In the genomic region with DNA sequence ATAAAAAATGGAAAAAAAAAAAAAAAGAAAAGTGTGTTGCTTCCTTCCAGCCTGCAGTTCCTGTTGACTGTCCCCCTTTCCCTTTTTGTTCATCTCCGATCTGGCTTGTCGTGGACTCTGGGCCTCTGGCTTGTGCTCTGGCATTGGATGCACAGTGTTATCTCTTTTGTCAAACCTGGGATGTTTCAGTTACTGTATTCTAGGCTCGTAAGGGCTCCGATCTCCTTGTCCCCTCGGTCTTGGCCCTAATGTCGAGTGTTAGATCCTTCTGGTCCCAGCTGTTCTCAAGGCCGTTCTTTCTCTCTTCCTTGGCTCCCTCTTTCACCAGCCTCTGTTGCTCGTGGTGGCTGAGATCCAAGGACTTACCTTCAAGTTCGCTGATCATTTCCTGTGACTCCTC, we compare ENCODE assay signal across 23 mouse cellular contexts. TPM values are rescaled to one million over a fixed set of nuclear protein-coding genes. Genes with fewer than 3 reads are reported as not detected.
DNase-seq lines count a peak whose midpoint lies in the region; ATAC-seq and TF ChIP-seq lines count a peak whose summit lies in the region.
"Had no signal": no experiment of that assay in that cellular context is flagged by ENCODE, and none has a peak within 500 bp of the region (broad histone marks: within the 10 kb centered on the region; RNA-seq: fewer than 3 reads in every experiment).

No protein-coding gene starts in this region.

- H3K4me2 ChIP-seq in CH12.LX (ENCODE audit: insufficient read depth, low read depth, poor library complexity, severe bottlenecking): peak overlapping the region; percentile 48; the same call in 1 of the 2 replicates

- in situ Hi-C loops in CH12.LX (cut with MboI; ENCODE audit: low pct_ligation_motif_present, low pct_unique_long_range_greater_than_20kb, low sequenced_read_pairs): no loop called here

- H3K4me1 ChIP-seq in CH12.LX (ENCODE audit: control insufficient read depth in 1 of 2, insufficient read depth in 2 of 2) (peaks cover 9 to 23% of the 10 kb centered on the region in 2 experiments), MEL (ENCODE audit: control insufficient read depth in 1 of 2, insufficient read depth in 2 of 2, low read length in 2 of 2) (peaks cover 9 to 13% of the 10 kb centered on the region in 2 experiments)

- DNase-seq in CH12.LX (ENCODE audit: extremely low read depth): no peak
- DNase-seq in MEL (ENCODE audit: low read depth, low spot score): peak; percentile 78
- DNase-seq in MEL-GATA-1-ER (ENCODE audit: extremely low read depth, low read depth): peak; percentile 53
- DNase-seq in testis, postnatal 10 days (ENCODE audit: low spot score): no peak
- no peak for DNase-seq in urinary bladder, adult 18-20 months (ENCODE audit: low spot score in 2 of 2)
- no peak for DNase-seq in frontal cortex, postnatal 14 days (ENCODE audit: low spot score in 2 of 2)
- DNase-seq in heart, adult 9 months (ENCODE audit: low spot score in 2 of 2): no peak
- DNase-seq: adrenal gland, adult 2 months; adrenal gland, adult 8-10 months; adrenal gland, postnatal 10 days; adrenal gland, postnatal 14 days; adrenal gland, postnatal 25 days; adrenal gland, postnatal 36 days; cerebellum, adult 11 months; cerebellum, adult 11-12 months; cerebellum, adult 18-20 months; cerebellum, adult 2 months; cerebellum, adult 8-10 months had no signal

- H3K27me3 ChIP-seq in CH12.LX (replicated peaks) (no peaks in the 10 kb centered on the region), MEL (ENCODE audit: control insufficient read depth in 1 of 2, insufficient read depth in 2 of 2, low read length in 2 of 2) (no peaks in the 10 kb centered on the region)
- H3K27me3 ChIP-seq: Patski had no signal

- TF ChIP-seq POLR2A in CH12.LX (IDR thresholded peaks at IDR 0.05; ENCODE audit: low read depth, low read length): no peak
- no peak for TF ChIP-seq POLR2A in MEL (IDR thresholded peaks at IDR 0.05; ENCODE audit: control insufficient read depth in 1 of 2, insufficient read depth in 1 of 2, low read depth in 1 of 2, low read length in 2 of 2, poor library complexity in 1 of 2)

- H3K27ac ChIP-seq in CH12.LX (ENCODE audit: insufficient read depth, low read depth) (no peak overlapping the region), MEL (ENCODE audit: control insufficient read depth, low read depth, low read length) (peak overlapping the region; percentile 81)

- TF ChIP-seq EP300 in CH12.LX (IDR thresholded peaks at IDR 0.05; ENCODE audit: low read length) (0 out of 2 replicates have a peak, but pooled peaks have one; percentile 22), MEL (IDR thresholded peaks at IDR 0.05; ENCODE audit: low read depth in 1 of 2, low read length in 2 of 2) (no peak)

- dilution Hi-C loops in CH12.LX (cut with MboI; ENCODE audit: extremely low pct_ligation_motif_present, extremely low pct_unique_long_range_greater_than_20kb, low sequenced_read_pairs): no loop called here

- TF ChIP-seq CTCF in CH12.LX (conservative IDR thresholded peaks at IDR 0.05 in 1 of 2, IDR thresholded peaks at IDR 0.05 in 1 of 2; ENCODE audit: low read depth in 2 of 2, low read length in 2 of 2) (no peak), MEL (IDR thresholded peaks at IDR 0.05 in 2 of 3, conservative IDR thresholded peaks at IDR 0.05 in 1 of 3; ENCODE audit: control insufficient read depth in 1 of 3, insufficient read depth in 1 of 3, low read depth in 2 of 3, low read length in 3 of 3, poor library complexity in 1 of 3, severe bottlenecking in 1 of 3) (no peak)

- no peaks in the 10 kb centered on the region for H3K79me2 ChIP-seq in CH12.LX (replicated peaks; ENCODE audit: control insufficient read depth, extremely low read depth, insufficient read depth, poor library complexity, severe bottlenecking)
- H3K79me2 ChIP-seq in MEL (ENCODE audit: control insufficient read depth, insufficient read depth, low read length, poor library complexity): no peaks in the 10 kb centered on the region; the same call in 1 of the 2 replicates

- H3K9me3 ChIP-seq in CH12.LX (replicated peaks; ENCODE audit: low read length): peaks cover 7% of the 10 kb centered on the region
- no peaks in the 10 kb centered on the region for H3K9me3 ChIP-seq in MEL (replicated peaks; ENCODE audit: insufficient read depth, low read length)
- H3K9me3 ChIP-seq: G1E had no signal

- ATAC-seq in common myeloid progenitor, adult 5-6 weeks (replicated peaks; ENCODE audit: low read depth, poor library complexity, severe bottlenecking): 0 out of 2 replicates have a peak, but pooled peaks have one; percentile 25
- ATAC-seq: activated CD4-positive, CD25-positive, alpha-beta regulatory T cell, adult 4 months; CD4-positive, CD25-positive, alpha-beta regulatory T cell, adult 4 months; Patski had no signal

- no peak for TF ChIP-seq RAD21 in CH12.LX (IDR thresholded peaks at IDR 0.05; ENCODE audit: low read depth, low read length)
- no peak for TF ChIP-seq RAD21 in MEL (IDR thresholded peaks at IDR 0.05; ENCODE audit: low read depth, low read length)

- H3K36me3 ChIP-seq in CH12.LX (replicated peaks in 1 of 2; ENCODE audit: control insufficient read depth in 1 of 2, insufficient read depth in 1 of 2, low read length in 1 of 2): no peaks in the 10 kb centered on the region
- peaks cover 0 to 13% of the 10 kb centered on the region in 2 experiments; a peak in 2 of 4 replicates for H3K36me3 ChIP-seq in MEL (ENCODE audit: control insufficient read depth in 1 of 2, insufficient read depth in 2 of 2, low read length in 2 of 2)
- H3K36me3 ChIP-seq: G1E had no signal

- H3K9ac ChIP-seq in CH12.LX (ENCODE audit: insufficient read depth, low read depth): no peak overlapping the region
- peak overlapping the region; percentile 83 for H3K9ac ChIP-seq in MEL (ENCODE audit: control insufficient read depth, low read depth, low read length, poor library complexity, severe bottlenecking)

- H3K4me3 ChIP-seq in CH12.LX (replicated peaks in 1 of 3; ENCODE audit: low read depth in 2 of 3, low read length in 2 of 3, poor library complexity in 1 of 3): no peak overlapping the region
- peak overlapping the region; percentile 57 to 83 for H3K4me3 ChIP-seq in MEL (ENCODE audit: control insufficient read depth in 1 of 2, insufficient read depth in 1 of 2, low read depth in 2 of 2, low read length in 2 of 2)

TF ChIP-seq in CH12.LX, 34 proteins besides CTCF, POLR2A, EP300 and RAD21 (continues in another document):
- TF ChIP-seq POLR2AphosphoS2 (IDR thresholded peaks at IDR 0.05; ENCODE audit: low read depth, low read length): no peak
- TF ChIP-seq MXI1 (IDR thresholded peaks at IDR 0.05; ENCODE audit: low read depth, low read length): no peak
- no peak for TF ChIP-seq CHD2 (IDR thresholded peaks at IDR 0.05; ENCODE audit: low read length)
- no peak for TF ChIP-seq ETS1 (conservative IDR thresholded peaks at IDR 0.05; ENCODE audit: low read depth, low read length)
- TF ChIP-seq ELF1 (IDR thresholded peaks at IDR 0.05; ENCODE audit: low read depth, low read length): no peak
- TF ChIP-seq MAZ (IDR thresholded peaks at IDR 0.05; ENCODE audit: low read depth, low read length): no peak
- no peak for TF ChIP-seq ZKSCAN1 (IDR thresholded peaks at IDR 0.05; ENCODE audit: borderline replicate concordance, low read depth, low read length)
- TF ChIP-seq ZNF384 (IDR thresholded peaks at IDR 0.05; ENCODE audit: low read depth, low read length): no peak
- TF ChIP-seq E2F4 (IDR thresholded peaks at IDR 0.05; ENCODE audit: insufficient replicate concordance, low read depth, low read length): no peak
- no peak for TF ChIP-seq JUND (conservative IDR thresholded peaks at IDR 0.05; ENCODE audit: low read depth, low read length)
- no peak for TF ChIP-seq ZC3H11A (IDR thresholded peaks at IDR 0.05; ENCODE audit: low read depth, low read length)
- no peak for TF ChIP-seq SMC3 (IDR thresholded peaks at IDR 0.05; ENCODE audit: low read depth, low read length)
- TF ChIP-seq GABPA (IDR thresholded peaks at IDR 0.05; ENCODE audit: insufficient replicate concordance, low read depth, low read length): no peak

TF ChIP-seq in MEL, 35 proteins besides CTCF, POLR2A, EP300 and RAD21 (continues in another document):
- TF ChIP-seq GABPA (IDR thresholded peaks at IDR 0.05; ENCODE audit: low read depth, low read length) (no peak), MXI1 (IDR thresholded peaks at IDR 0.05; ENCODE audit: low read depth, low read length) (0 out of 2 replicates have a peak, but pooled peaks have one; percentile 34), TCF12 (IDR thresholded peaks at IDR 0.05; ENCODE audit: low read depth, low read length) (no peak), MYB (IDR thresholded peaks at IDR 0.05; ENCODE audit: low read depth, low read length) (no peak), ETS1 (IDR thresholded peaks at IDR 0.05; ENCODE audit: low read depth, low read length) (no peak), GATA1 (IDR thresholded peaks at IDR 0.05; ENCODE audit: low read depth, low read length) (peak; percentile 40; the same call in 1 of the 2 replicates), RCOR1 (IDR thresholded peaks at IDR 0.05; ENCODE audit: low read depth, low read length) (no peak), ZNF384 (IDR thresholded peaks at IDR 0.05; ENCODE audit: low read depth, low read length) (peak; percentile 19; the same call in 1 of the 2 replicates), CHD2 (IDR thresholded peaks at IDR 0.05; ENCODE audit: low read length) (no peak), MYC (IDR thresholded peaks at IDR 0.05; ENCODE audit: low read depth, low read length) (no peak; the same call in 1 of the 2 replicates), MEF2A (IDR thresholded peaks at IDR 0.05; ENCODE audit: extremely low read depth, insufficient replicate concordance, low read depth, low read length, poor library complexity, severe bottlenecking) (no peak), NRF1 (IDR thresholded peaks at IDR 0.05; ENCODE audit: insufficient read depth, low read depth, low read length, poor library complexity, severe bottlenecking) (no peak), CHD1 (IDR thresholded peaks at IDR 0.05; ENCODE audit: low read depth, low read length) (no peak), SMC3 (IDR thresholded peaks at IDR 0.05; ENCODE audit: low read depth, low read length) (no peak)

RNA-seq across cellular contexts. Expression of a gene that starts 26.3 kb away (rescaled TPM):
- total RNA-seq in CH12.LX (2012; rRNA removed) (15.5 and 16.7 TPM in 2 replicates), CH12.LX (2014; rRNA removed) (7.3 and 7.6 TPM in 2 replicates), MEL (2012; rRNA removed) (2.3 and 2.5 TPM in 2 replicates)
- polyA plus RNA-seq in CH12.LX (2012; ENCODE audit: insufficient read length, low read depth) (18.4 and 18.6 TPM in 2 replicates), MEL (2012; ENCODE audit: insufficient read depth in 1 of 2, insufficient read length in 2 of 2, low read depth in 1 of 2, low replicate concordance in 2 of 2, missing spikeins in 1 of 2) (1 to 10 TPM in 1 of 2 experiments, not detected in 1; 5.8 TPM)
- total RNA-seq in common myeloid progenitor, adult 5-6 weeks (2017): 33.6 and 33.9 TPM in 2 replicates

RNA-seq across cellular contexts. Expression of a gene that starts 52.8 kb away (rescaled TPM):
- 24.1 and 25.6 TPM in 2 replicates for total RNA-seq in CH12.LX (2012; rRNA removed)
- total RNA-seq in CH12.LX (2014; rRNA removed): 37.3 and 38.4 TPM in 2 replicates
- polyA plus RNA-seq in CH12.LX (2012; ENCODE audit: insufficient read length, low read depth): 23.7 and 25.3 TPM in 2 replicates
- 20.1 and 21.7 TPM in 2 replicates for total RNA-seq in MEL (2012; rRNA removed)
- polyA plus RNA-seq in MEL (2012; ENCODE audit: insufficient read depth in 1 of 2, insufficient read length in 2 of 2, low read depth in 1 of 2, low replicate concordance in 2 of 2, missing spikeins in 1 of 2): 10 to 100 TPM in 1 of 2 experiments, not detected in 1; 17.7 TPM
- total RNA-seq in common myeloid progenitor, adult 5-6 weeks (2017): 32.5 and 39.7 TPM in 2 replicates

Comparison
In these comparisons a context has a peak if more than half of its experiments do, and no peak if none do; other contexts are left out.
1. DNase-seq: peak in MEL (single experiment) and MEL-GATA-1-ER (single experiment); none in CH12.LX (single experiment), testis, postnatal 10 days (single experiment), urinary bladder, adult 18-20 months (0 of 2), frontal cortex, postnatal 14 days (0 of 2) and heart, adult 9 months (0 of 2).
2. H3K4me3 ChIP-seq: peak in MEL (2 of 2); none in CH12.LX (0 of 3).